Mouse (Mus musculus) gastrocnemius, postnatal 4 days (tissue): Measurements from ENCODE around the gene Camta1. TPM values are rescaled to one million over a fixed set of nuclear protein-coding genes. Genes with fewer than 3 reads are reported as not detected.

Source experiments
- DNase-seq, 2 experiments: peaks; one replicate each; pipeline ENCODE4 v3.0.0; 2021 to 2022; ENCODE audit warnings: low spot score in 2 of 2, mixed read lengths in 2 of 2
- total RNA-seq, 2 experiments: library from RNA; stranded (reverse); gene quantifications; 2 replicates each; pipeline ENCODE4 v1.2.3; 2021

The Camta1 gene
- total RNA-seq, 2 experiments from 2014 or later, result 87.9 to 105 TPM

- no peak for DNase-seq
These were observed 74.5 kb downstream of the Camta1 start for GRCm38 (mm10) chr4:151786946-151787705.

GRCm38 (mm10) chr4:151780511-151780910 is 81.2 kb downstream of the Camta1 start:
- DNase-seq, result no peak

DNA sequence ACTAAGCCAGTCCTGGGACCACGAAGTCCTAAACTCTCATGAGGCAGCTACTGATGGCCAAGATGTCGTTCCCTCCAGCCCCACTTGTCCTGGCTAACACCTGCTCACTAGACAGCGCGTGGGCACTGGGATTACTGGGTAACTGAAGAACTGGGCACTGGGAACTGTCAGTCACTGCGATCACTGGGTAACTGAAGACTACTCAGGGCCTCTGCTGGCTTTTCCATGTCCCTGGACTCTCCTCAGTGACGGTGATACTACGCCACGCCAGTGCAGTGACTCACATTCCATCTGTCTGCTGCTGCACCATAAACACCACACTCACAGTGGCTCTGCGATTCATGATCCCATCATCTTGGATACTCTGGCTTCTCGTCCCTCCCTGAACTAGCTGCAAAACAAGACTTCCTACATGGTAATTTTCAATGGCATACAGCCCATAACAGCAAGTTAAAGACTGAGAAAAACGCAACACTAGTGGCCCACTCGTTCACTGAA is 81.7 kb downstream of the Camta1 start:
- no peak for DNase-seq

DNA sequence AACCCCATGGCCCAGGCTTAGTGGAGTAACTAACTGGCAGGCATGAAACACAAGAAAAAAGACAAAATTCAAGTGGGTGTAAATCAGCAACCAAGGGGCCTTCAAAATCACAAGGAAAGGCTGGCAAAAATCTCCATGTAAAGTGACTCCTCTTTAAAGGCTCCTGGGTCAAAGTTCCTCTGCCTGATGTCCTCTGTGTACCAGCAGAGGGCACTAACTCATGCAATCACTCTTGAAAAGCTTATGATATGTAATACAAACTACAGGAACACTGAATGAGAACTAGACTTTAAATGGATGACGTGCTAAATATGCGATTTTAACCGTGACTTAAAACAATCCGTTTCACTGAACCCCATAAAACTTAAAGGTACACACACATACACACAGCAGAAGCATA is 83.2 kb downstream of the Camta1 start:
- DNase-seq, result no peak

- no peak for DNase-seq
These were observed 84.2 kb downstream of the Camta1 start for GRCm38 (mm10) chr4:151777451-151777850.

- no peak for DNase-seq
These were observed 86.2 kb downstream of the Camta1 start for GRCm38 (mm10) chr4:151775441-151775840.

GRCm38 (mm10) chr4:151773651-151774050 is 88.0 kb downstream of the Camta1 start:
- DNase-seq, result no peak

- no peak for DNase-seq
These were observed 88.7 kb downstream of the Camta1 start for GRCm38 (mm10) chr4:151773007-151773406.

DNA sequence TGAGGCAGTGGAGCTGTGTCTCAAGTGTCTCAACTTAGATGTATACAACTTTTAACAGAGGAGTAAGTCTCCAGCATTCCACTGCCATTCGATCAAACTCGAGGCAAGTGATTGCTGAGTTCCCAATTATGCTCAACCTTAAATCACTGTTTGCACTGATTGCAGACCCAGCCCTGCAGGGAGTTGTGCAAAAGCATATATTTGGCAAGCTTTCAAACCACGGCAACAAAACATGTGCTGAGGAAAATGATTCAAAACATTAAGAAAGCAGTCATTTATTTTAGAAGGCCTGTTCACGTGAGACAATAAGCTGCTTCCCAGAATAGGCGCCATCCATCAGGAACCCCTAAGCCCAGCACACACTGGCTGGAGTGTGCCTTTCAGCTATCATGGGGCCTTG is 91.0 kb downstream of the Camta1 start:
- DNase-seq, result no peak

DNA sequence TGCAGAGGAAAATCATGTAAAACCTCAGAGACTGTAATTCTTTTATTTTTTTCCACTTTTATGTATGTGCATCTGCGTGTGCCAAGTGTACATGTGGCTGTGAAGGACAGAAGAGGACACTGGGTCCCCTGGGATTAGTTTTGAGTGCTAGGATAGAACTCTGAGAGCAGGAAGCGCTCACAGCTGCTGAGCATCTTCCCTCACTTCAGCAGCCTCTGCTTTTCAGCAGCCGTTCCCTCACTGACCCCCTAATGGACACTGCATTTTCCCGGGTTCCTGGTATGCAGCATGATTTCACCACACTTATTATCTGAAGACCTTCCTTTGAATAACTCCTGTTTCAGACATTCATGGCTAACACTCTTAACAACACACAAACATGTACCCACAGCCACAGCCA is 93.9 kb downstream of the Camta1 start:
- DNase-seq, result no peak

DNA sequence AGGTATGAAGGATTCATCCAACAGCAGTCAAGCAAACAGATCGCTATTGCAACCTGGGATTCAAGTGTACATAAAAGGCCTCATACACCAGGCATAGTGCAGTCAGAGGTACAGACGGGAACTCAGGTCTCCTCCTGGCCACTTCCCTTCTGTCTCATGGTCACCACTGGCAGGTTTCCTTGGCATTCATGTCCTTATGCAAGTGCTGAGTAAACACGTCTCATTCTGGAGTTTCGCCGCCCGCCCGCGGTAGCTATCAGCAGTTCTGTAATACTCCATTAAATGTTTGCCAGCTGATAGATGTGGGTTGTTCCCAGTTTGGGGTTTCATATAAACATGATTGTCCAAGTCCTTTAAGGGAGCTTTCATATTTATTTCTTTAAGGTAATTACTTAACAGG is 94.3 kb downstream of the Camta1 start:
- no peak for DNase-seq

GRCm38 (mm10) chr4:151765376-151765775 is 96.3 kb downstream of the Camta1 start:
- no peak for DNase-seq

- DNase-seq, result peak in 1 of 2 experiments; percentile 27
These were observed 97.7 kb downstream of the Camta1 start for GRCm38 (mm10) chr4:151763928-151764327.

GRCm38 (mm10) chr4:151759095-151759494 is 102.6 kb downstream of the Camta1 start:
- no peak for DNase-seq

- no peak for DNase-seq
These were observed 103.3 kb downstream of the Camta1 start for GRCm38 (mm10) chr4:151758337-151758736.

DNA sequence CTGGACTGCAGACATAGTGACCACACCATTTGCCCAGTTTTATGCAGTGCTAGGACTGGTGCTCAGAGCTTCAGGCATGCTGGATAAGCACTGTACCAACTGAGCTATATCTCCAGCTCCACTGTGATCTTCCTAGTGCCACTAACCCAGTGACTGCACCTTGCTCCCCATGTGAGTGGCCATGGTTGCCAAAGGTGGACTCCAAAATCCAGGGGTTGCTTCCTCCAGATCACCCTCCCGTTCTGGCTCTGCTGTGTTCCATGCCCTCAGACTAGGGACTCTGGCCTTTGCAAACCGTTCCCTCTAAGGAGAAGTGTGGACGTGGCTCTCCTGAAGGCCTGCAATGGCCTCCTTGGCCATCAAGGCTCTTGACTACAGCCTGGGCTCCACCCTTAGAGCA is 104.4 kb downstream of the Camta1 start:
- no peak for DNase-seq

DNA sequence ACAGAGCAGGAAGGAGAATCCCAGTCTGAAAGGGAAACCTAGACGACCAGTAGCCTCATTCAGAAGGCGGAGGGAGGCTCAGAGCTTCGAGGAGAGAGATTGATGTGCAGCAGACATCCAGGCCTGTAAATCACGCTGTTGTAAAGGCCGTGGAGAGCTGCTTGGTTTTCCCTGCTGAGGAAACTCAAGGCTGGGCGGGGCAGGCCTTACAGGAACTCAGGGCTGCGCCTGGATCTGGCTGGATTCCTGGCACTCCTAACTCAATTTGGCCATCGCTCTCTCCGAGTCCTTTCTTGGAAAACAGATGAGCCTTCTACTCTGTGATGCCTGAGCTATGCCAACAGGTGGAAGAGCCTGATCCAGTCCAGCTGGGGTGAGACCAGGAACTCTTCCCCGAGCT is 105.3 kb downstream of the Camta1 start:
- DNase-seq, result no peak

DNA sequence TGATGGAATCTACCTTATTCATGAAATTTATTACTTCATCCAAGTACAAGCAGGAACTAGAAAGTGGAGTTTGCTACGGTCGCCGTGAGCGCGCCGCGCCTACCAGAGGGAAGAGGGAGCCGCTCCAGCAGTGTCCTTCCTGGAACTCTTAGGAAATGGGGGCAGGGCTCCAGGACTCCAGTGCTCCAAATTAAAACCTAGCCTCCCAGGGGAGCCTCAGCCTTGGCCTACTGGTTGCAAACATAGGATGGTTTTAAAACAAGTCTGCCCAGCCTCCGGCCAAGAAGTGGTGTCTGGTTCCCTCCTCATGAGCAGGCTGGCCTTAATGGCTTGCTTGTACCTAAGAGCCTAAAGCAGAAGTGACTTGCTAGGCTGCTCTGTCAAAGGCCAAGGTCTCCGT is 108.4 kb downstream of the Camta1 start:
- peak in 1 of 2 experiments; percentile 38 for DNase-seq

DNA sequence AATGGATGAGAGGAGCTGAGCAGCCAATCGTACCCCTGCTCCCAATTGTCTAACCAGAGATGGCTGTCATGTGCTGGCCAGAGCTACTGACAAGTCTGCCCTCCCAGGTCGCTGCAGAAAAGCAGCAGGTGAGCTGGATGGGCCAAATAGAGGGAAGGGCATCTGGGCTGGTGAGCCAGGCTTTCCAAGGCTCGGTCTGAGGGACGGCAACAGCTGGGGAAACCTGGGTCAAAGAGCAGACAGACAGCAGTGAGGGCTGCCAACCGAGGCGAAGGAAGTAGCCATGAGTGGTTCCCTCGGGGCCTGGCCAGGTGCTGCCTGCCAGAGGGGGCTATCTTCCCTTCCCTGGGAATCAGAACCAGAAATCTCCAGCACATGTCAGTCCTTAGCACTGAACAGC is 109.1 kb downstream of the Camta1 start:
- DNase-seq, result no peak

DNA sequence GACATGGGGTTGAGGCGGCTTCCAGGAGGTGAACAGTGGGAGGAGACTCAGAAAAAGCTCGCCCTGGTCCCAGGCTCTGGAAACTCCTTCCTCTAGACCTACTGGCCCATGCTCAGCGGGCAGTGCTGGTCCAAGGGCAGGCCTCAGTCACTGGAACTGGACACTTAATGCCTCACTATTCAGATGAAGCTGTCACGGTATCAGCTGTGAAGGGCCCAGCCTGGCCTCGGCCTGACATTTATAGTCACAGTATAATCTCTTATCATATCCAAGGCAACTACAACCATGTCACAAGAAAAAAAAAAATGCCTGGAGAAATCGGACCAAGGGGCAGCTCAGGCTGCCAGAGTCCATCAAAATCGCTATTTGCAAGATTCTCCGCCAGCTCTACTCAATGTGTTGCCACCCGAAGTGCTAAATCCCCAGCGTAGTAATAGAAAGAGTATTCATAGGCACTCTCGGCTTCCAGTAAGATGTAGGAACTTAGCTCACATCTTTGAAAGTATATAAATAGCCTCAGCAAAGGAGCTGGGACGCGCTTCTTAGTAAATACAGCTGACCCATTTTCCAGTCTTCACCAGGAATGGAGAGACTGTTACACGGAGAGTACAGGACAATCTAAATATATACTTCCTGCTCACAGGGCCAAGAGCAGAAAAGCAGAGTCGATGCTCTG is 110.3 kb downstream of the Camta1 start:
- no peak for DNase-seq

DNA sequence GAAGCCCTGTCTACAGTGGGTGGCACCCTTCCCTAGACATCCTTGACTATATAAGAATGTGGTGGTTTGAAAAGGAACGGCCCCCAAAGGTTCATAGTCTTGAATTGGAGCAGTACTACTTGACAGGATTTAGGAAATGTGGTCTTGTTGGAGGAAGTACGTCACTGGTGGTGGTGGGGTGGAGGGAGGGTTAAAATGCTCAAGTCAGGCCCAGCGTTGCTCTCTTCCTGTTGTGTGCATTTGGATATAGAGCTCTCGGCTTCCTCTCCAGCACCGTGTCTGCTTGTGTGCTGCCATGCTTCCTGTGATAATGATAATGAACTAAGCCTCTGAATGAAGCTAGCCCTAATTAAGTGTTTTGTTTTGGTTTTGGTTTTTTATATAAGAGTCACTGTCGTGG is 114.0 kb downstream of the Camta1 start:
- DNase-seq, result no peak

GRCm38 (mm10) chr4:151746002-151746606 is 115.6 kb downstream of the Camta1 start:
- DNase-seq, result no peak
